In the genomic region with DNA sequence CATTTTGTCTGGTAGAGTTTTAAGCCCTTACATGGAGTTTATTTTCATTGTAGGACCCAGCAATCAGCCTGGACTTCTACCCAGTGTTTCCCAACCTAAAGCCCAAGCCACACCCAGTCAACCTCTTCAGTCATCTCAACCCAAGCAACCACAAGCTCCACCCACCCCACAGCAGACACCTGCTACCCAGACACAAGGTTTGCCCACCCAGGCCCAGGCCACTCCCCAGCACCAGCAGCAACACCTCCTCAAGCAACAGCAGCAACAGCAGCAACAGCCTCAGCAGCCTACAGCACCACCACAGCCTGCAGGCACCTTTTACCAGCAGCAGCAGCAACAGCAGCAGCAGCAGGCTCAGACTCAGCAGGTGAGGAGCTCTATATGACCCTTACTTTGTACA, we compare ENCODE assay signal across 27 mouse cellular contexts. TPM values are rescaled to one million over a fixed set of nuclear protein-coding genes. Genes with fewer than 3 reads are reported as not detected.
DNase-seq lines count a peak whose midpoint lies in the region; ATAC-seq and TF ChIP-seq lines count a peak whose summit lies in the region.
"Had no signal": no experiment of that assay in that cellular context is flagged by ENCODE, and none has a peak within 500 bp of the region (broad histone marks: within the 10 kb centered on the region; RNA-seq: fewer than 3 reads in every experiment).

No protein-coding gene starts in this region.

- peak overlapping the region; percentile 25; the same call in 1 of the 2 replicates for H3K27ac ChIP-seq in left cerebral cortex, adult 2 months
- H3K27ac ChIP-seq in thymus, adult 2 months (ENCODE audit: control insufficient read depth, insufficient read depth, low read length): no peak overlapping the region
- no peak overlapping the region for H3K27ac ChIP-seq in midbrain, embryonic 16.5 days (ENCODE audit: low read length)
- H3K27ac ChIP-seq: embryonic facial prominence, embryonic 10.5 days; heart, embryonic 15.5 days; intestine, embryonic 15.5 days; limb, embryonic 12.5 days; midbrain, embryonic 13.5 days; stomach, postnatal 0 days had no signal

- H3K9me3 ChIP-seq in midbrain, embryonic 16.5 days (replicated peaks; ENCODE audit: control insufficient read depth, low read length, poor library complexity, severe bottlenecking): no peaks in the 10 kb centered on the region
- H3K9me3 ChIP-seq: embryonic facial prominence, embryonic 10.5 days; G1E; heart, embryonic 15.5 days; intestine, embryonic 15.5 days; limb, embryonic 12.5 days; megakaryocyte, embryonic 14.5 days; midbrain, embryonic 13.5 days had no signal

- H3K36me3 ChIP-seq in thymus, adult 2 months (ENCODE audit: control insufficient read depth, insufficient read depth, low read length): peaks cover 60% of the 10 kb centered on the region
- peaks cover 38% of the 10 kb centered on the region for H3K36me3 ChIP-seq in midbrain, embryonic 16.5 days (ENCODE audit: control insufficient read depth, insufficient read depth, low read length)

- H3K9ac ChIP-seq in midbrain, embryonic 16.5 days (ENCODE audit: low read depth, low read length): no peak overlapping the region
- H3K9ac ChIP-seq: heart, embryonic 15.5 days; intestine, embryonic 15.5 days; limb, embryonic 12.5 days; midbrain, embryonic 13.5 days had no signal

- intact Hi-C loops in left cerebral cortex, adult 2 months (cut with DNase I): no loop called here
- intact Hi-C loops in left cerebral cortex, postnatal 14 days (cut with DNase I): no loop called here
- intact Hi-C loops in left cerebral cortex, postnatal 10 days (cut with DNase I): no loop called here

- H3K4me3 ChIP-seq in left cerebral cortex, adult 2 months: no peak overlapping the region
- no peak overlapping the region for H3K4me3 ChIP-seq in thymus, adult 2 months (ENCODE audit: control insufficient read depth, insufficient read depth, low read length)
- no peak overlapping the region for H3K4me3 ChIP-seq in midbrain, embryonic 16.5 days (ENCODE audit: low read depth, low read length)
- H3K4me3 ChIP-seq: embryonic facial prominence, embryonic 10.5 days; heart, embryonic 15.5 days; intestine, embryonic 15.5 days; limb, embryonic 12.5 days; megakaryocyte, embryonic 14.5 days; midbrain, embryonic 13.5 days had no signal

- no peaks in the 10 kb centered on the region for H3K27me3 ChIP-seq in thymus, adult 2 months (ENCODE audit: control insufficient read depth, insufficient read depth, low read length)
- no peaks in the 10 kb centered on the region for H3K27me3 ChIP-seq in midbrain, embryonic 16.5 days (ENCODE audit: control insufficient read depth, insufficient read depth, low read depth, low read length)
- H3K27me3 ChIP-seq: heart, embryonic 15.5 days; intestine, embryonic 15.5 days; limb, embryonic 12.5 days; megakaryocyte, embryonic 14.5 days; midbrain, embryonic 13.5 days; Patski had no signal

- no peak overlapping the region for H3K4me2 ChIP-seq in midbrain, embryonic 16.5 days (ENCODE audit: low read length)
- H3K4me2 ChIP-seq: heart, embryonic 15.5 days; intestine, embryonic 15.5 days; limb, embryonic 12.5 days; liver, embryonic 11.5 days; midbrain, embryonic 13.5 days had no signal

- no peak for TF ChIP-seq POLR2A in thymus, adult 2 months (IDR thresholded peaks at IDR 0.05; ENCODE audit: control insufficient read depth, extremely low read depth, insufficient read depth, low read length, poor library complexity)

- no peak for TF ChIP-seq CTCF in left cerebral cortex, adult 2 months (IDR thresholded peaks at IDR 0.05)
- no peak for TF ChIP-seq CTCF in thymus, adult 2 months (IDR thresholded peaks at IDR 0.05; ENCODE audit: borderline replicate concordance, control insufficient read depth, extremely low read depth, insufficient read depth, low read length, poor library complexity)

- no peaks in the 10 kb centered on the region for H3K4me1 ChIP-seq in thymus, adult 2 months (replicated peaks; ENCODE audit: control insufficient read depth, insufficient read depth, low read length)
- H3K4me1 ChIP-seq in midbrain, embryonic 16.5 days (ENCODE audit: control insufficient read depth, insufficient read depth, low read length): no peaks in the 10 kb centered on the region
- H3K4me1 ChIP-seq: embryonic facial prominence, embryonic 10.5 days; heart, embryonic 15.5 days; intestine, embryonic 15.5 days; limb, embryonic 12.5 days; megakaryocyte, embryonic 14.5 days; midbrain, embryonic 13.5 days had no signal

- DNase-seq in cerebellum, adult 11-12 months: peak; percentile 20
- no peak for DNase-seq in cerebellum, postnatal 10 days
- no peak for DNase-seq in left cerebral cortex, adult 2 months (ENCODE audit: extremely low spot score in 1 of 2, low spot score in 2 of 2)
- DNase-seq in left cerebral cortex, postnatal 14 days (ENCODE audit: low spot score in 2 of 2): no peak
- DNase-seq in thymus, adult 2 months: peak; percentile 2
- DNase-seq in adipocyte (ENCODE audit: low spot score): no peak
- DNase-seq in left cerebral cortex, postnatal 10 days (ENCODE audit: extremely low spot score in 1 of 2, low spot score in 2 of 2): no peak
- DNase-seq: adrenal gland, postnatal 10 days; gastrocnemius, postnatal 36 days; kidney, postnatal 36 days; lung, adult 2 months; lung, postnatal 14 days had no signal

- no peak for ATAC-seq in midbrain, embryonic 16.5 days
- ATAC-seq: activated CD4-positive, CD25-positive, alpha-beta regulatory T cell, adult 4 months; CD4-positive, CD25-positive, alpha-beta regulatory T cell, adult 4 months; forebrain, embryonic 16.5 days; hindbrain, embryonic 16.5 days; intestine, embryonic 15.5 days; midbrain, embryonic 13.5 days; Patski had no signal

RNA-seq across cellular contexts. Expression of gene Nfu1, which starts 52.8 kb away (rescaled TPM):
- total RNA-seq in left cerebral cortex, adult 2 months (2021): 10 to 100 TPM; 56.0 to 57.2 TPM
- total RNA-seq in left cerebral cortex, postnatal 14 days (2021): 10 to 100 TPM; 58.5 to 61.5 TPM
- polyA plus RNA-seq in thymus, adult 2 months (2012; rRNA removed): 94.7 and 100 TPM in 2 replicates
- polyA plus RNA-seq in midbrain, embryonic 16.5 days (2015; fragmentation: Nextera tagmentation; extraction: Ambion mirVana): 140 and 148 TPM in 2 replicates
- 10 to 100 TPM; 61.6 to 63.4 TPM for total RNA-seq in left cerebral cortex, postnatal 10 days (2021)

Comparison
In these comparisons a context has a peak if more than half of its experiments do, and no peak if none do; other contexts are left out.
1. DNase-seq: peak in cerebellum, adult 11-12 months (single experiment) and thymus, adult 2 months (single experiment); none in cerebellum, postnatal 10 days (0 of 2), left cerebral cortex, adult 2 months (0 of 2), left cerebral cortex, postnatal 14 days (0 of 2), adipocyte (single experiment) and left cerebral cortex, postnatal 10 days (0 of 2).